Comparison of ENCODE assay signal across 15 mouse cellular contexts in the genomic region with DNA sequence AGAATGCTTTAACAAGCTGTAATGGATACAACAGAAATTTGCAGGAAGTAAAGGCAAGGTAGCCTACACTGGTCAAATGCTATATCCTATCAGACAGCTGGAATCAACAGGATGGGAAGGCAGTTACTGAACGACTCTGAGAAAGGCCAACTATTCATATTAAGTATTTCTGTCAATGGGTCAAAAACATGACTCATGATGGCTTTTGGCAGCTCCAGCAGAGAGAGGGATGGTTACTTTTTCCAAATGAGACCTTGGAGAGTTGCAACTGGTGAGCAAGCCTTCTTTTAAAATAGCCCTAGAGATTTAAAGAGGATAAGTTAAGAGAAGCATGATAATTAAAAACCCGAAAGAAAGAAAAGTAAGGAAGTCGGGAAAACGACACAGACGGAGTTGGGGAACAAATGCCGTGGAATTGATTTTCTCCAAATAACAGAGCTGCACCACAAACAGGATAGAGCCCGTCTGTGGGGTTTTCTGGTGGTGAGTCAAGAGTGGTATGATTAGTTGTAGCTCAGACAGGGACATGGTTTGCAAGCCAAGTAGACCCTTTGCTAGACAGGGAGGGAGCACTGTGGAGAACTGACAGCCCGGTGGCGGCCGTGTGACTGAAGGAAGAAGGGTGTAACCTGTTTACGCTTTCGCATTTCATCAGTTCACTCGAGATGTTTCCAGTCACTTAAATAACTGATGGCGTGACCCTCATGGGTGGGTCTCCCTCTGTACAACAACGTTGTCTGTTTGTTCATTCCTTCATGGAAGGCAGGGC.
DNase-seq lines count a peak whose midpoint lies in the region; ATAC-seq lines count a peak whose summit lies in the region.
"Had no signal": no experiment of that assay in that cellular context is flagged by ENCODE, and none has a peak within 500 bp of the region (broad histone marks: within the 10 kb centered on the region; RNA-seq: fewer than 3 reads in every experiment).

No protein-coding gene starts in this region.

- no peak overlapping the region for H3K4me2 ChIP-seq in embryonic facial prominence, embryonic 14.5 days (ENCODE audit: low read depth, low read length)
- H3K4me2 ChIP-seq: limb, embryonic 13.5 days; stomach, embryonic 15.5 days had no signal

- H3K9me3 ChIP-seq in embryonic facial prominence, embryonic 14.5 days (ENCODE audit: control insufficient read depth, low read length): no peaks in the 10 kb centered on the region
- H3K9me3 ChIP-seq: hindbrain, embryonic 10.5 days; limb, embryonic 13.5 days; stomach, embryonic 15.5 days had no signal

- no peak overlapping the region for H3K9ac ChIP-seq in embryonic facial prominence, embryonic 14.5 days (ENCODE audit: low read depth, low read length)
- H3K9ac ChIP-seq: limb, embryonic 13.5 days; stomach, embryonic 15.5 days had no signal

- H3K27me3 ChIP-seq in embryonic facial prominence, embryonic 14.5 days (replicated peaks; ENCODE audit: control insufficient read depth, insufficient read depth, low read length): no peaks in the 10 kb centered on the region
- H3K27me3 ChIP-seq: limb, embryonic 13.5 days; stomach, embryonic 15.5 days had no signal

- 67% methylated on average over 15 of the region's 15 CpGs for WGBS in embryonic facial prominence, embryonic 14.5 days

- ATAC-seq in embryonic facial prominence, embryonic 14.5 days (ENCODE audit: low read depth): 0 out of 2 replicates have a peak, but pooled peaks have one; percentile 55

- no peak overlapping the region for H3K4me3 ChIP-seq in embryonic facial prominence, embryonic 14.5 days (ENCODE audit: low read depth, low read length)
- H3K4me3 ChIP-seq: erythroblast, embryonic 14.5 days; hindbrain, embryonic 10.5 days; limb, embryonic 13.5 days; stomach, embryonic 15.5 days had no signal

- H3K4me1 ChIP-seq in embryonic facial prominence, embryonic 14.5 days (ENCODE audit: control insufficient read depth, insufficient read depth, low read length): no peaks in the 10 kb centered on the region
- H3K4me1 ChIP-seq: hindbrain, embryonic 10.5 days; limb, embryonic 13.5 days; stomach, embryonic 15.5 days had no signal

- H3K36me3 ChIP-seq in embryonic facial prominence, embryonic 14.5 days (ENCODE audit: control insufficient read depth, insufficient read depth, low read length): no peaks in the 10 kb centered on the region
- H3K36me3 ChIP-seq: hindbrain, embryonic 10.5 days; limb, embryonic 13.5 days; stomach, embryonic 15.5 days had no signal

- DNase-seq in 3134 (ENCODE audit: extremely low read depth, insufficient read length, low spot score) (peak; percentile 27), ES-CJ7 (ENCODE audit: low read depth, low spot score) (peak; percentile 18)
- DNase-seq in embryonic facial prominence, embryonic 14.5 days (ENCODE audit: low spot score): peak; percentile 39
- DNase-seq in heart, adult 9 months (ENCODE audit: low spot score in 2 of 2): peak; percentile 30 to 59
- no peak for DNase-seq in frontal cortex, postnatal 10 days (ENCODE audit: low spot score in 2 of 2)
- DNase-seq in frontal cortex, adult 2 months (ENCODE audit: extremely low spot score in 1 of 2, low spot score in 1 of 2): no peak
- no peak for DNase-seq in yolk sac, embryonic 10.5 days (ENCODE audit: low spot score)
- DNase-seq: cerebellum, postnatal 25 days; kidney, postnatal 25 days; lung, adult 2 months; thymus, postnatal 25 days had no signal

- H3K27ac ChIP-seq in embryonic facial prominence, embryonic 14.5 days (replicated peaks; ENCODE audit: low read depth, low read length): no peak overlapping the region
- H3K27ac ChIP-seq: hindbrain, embryonic 10.5 days; limb, embryonic 13.5 days; stomach, embryonic 15.5 days had no signal

Comparison
In these comparisons a context has a peak if more than half of its experiments do, and no peak if none do; other contexts are left out.
1. DNase-seq: peak in 3134 (single experiment), ES-CJ7 (single experiment), embryonic facial prominence, embryonic 14.5 days (single experiment) and heart, adult 9 months (2 of 2); none in frontal cortex, postnatal 10 days (0 of 2), frontal cortex, adult 2 months (0 of 2) and yolk sac, embryonic 10.5 days (single experiment).